Mouse (Mus musculus) splenic B cell, adult 2 months (primary cell): ENCODE measurements around the gene 3110001I22Rik.
A peak's percentile ranks its signal among the peaks of the same experiment; 100 is the strongest.

Experiments
- DNase-seq: peaks from one replicate; pipeline ENCODE4 v3.0.0-alpha.2; 2011; ENCODE audit warnings: low read depth, low spot score
- H3K27me3 ChIP-seq: 2 replicates; pipeline ENCODE4 v1.6.1; 2012; ENCODE audit warnings: mild to moderate bottlenecking, low read length, moderate library complexity, mixed read lengths; ENCODE audit not compliant: control insufficient read depth, poor library complexity, insufficient read depth, severe bottlenecking
- H3K36me3 ChIP-seq: 2 replicates; pipeline ENCODE4 v1.6.1; 2012; ENCODE audit warnings: mild to moderate bottlenecking, low read length, moderate library complexity, mixed read lengths; ENCODE audit not compliant: control insufficient read depth, poor library complexity, insufficient read depth, severe bottlenecking

Gene 3110001I22Rik

DNA sequence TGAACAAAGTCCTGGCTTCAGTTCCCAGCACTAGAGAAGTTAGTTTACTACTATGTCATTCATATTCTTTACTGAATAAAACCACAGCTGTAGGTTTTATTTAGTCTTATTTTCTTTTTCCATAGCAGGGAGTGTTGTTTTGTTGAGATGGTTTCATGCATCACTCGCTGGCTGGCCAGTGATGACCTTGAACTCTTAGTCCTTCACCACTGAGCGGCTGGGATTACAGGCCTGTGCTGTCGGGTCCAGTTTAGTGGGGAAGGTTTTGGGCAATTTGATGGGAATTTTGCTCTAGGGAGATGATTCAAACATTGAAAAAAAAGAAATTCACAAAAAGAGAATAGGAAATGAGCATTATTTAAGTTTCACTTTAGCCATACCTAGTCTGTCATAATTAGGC, 2.8 kb downstream of the 3110001I22Rik start:
- no peaks in the 10 kb centered on the region for H3K27me3 ChIP-seq
- H3K36me3 ChIP-seq: peaks cover 9% of the 10 kb centered on the region

DNA sequence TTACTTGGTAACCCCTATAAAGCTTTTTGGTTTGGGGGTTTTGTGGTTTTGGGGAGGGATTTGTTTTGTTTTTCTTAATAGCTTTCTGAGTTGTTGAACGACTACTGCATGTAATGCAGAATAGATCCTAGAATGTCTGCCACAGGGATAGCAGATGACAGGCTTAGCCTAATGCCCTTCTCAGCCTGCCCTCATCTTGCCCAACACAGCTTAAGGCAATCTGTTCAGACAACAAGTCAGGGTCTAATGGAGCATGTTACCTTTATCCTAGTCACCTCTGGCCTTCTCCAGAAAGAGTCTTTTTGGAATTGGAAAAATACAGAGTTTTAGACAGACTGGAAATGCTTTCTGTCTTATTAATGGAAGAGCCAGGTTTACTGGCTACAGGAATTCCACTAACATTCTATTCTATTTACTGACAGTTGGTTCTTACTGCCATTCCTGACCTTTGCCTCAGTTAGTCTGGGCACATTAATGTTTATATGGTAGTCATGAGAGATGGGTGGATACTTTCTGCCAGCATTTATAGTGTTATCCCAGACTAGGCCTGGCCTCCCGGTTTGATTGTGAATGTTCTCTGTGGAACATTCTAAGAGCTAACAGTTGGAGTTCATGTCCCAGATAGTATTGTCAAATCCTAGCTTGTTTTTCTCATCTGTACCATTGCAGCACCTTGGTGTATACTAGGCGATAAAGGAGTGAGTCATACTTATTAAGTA, 7.0 kb downstream of the 3110001I22Rik start:
- no peaks in the 10 kb centered on the region for H3K27me3 ChIP-seq
- H3K36me3 ChIP-seq: peaks cover 9% of the 10 kb centered on the region
- DNase-seq: no peak

More for the DNA sequence above, 2.8 kb downstream of the 3110001I22Rik start:
- no peak for DNase-seq

DNA sequence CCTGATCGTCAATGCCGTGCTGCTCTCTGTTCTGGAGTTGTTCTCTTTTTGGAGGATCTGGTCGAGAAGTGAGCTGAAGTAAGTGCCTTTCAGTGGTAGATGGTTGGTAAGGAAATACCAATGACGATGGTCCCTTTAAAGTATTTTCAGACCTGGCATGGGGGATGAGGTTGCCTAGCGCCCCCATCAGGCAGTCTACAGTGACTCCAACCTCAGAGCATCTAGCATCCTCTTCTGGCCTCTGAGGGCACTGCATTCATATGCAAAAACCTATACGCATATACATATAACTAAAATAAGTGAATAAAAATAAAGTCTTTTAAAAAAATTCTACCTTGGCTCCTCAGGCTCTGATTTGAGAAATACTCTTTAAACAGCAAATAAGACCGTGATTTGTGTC, 27.3 kb downstream of the 3110001I22Rik start:
- peaks cover 26% of the 10 kb centered on the region for H3K36me3 ChIP-seq
- peak; percentile 20 for DNase-seq
- no peaks in the 10 kb centered on the region for H3K27me3 ChIP-seq

DNA sequence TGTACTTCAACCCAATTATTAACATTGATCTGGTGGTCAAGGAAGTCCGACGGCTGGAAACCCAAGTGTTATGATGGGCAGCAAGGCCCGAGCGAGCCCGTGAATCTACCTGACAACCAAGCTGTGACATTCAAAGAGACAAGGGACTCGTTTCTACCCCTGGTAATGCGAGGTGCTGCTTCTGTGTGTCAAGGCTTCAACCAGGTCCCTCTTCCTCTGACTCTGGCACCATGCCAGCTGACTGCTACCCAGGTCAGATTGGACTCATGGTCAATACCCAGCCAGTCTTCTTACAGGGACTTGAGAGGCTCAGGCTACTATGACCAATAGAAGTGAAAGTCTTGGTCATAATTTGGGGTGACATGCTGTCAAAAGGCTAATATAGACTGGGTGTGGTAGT, 30.5 kb downstream of the 3110001I22Rik start:
- DNase-seq: no peak
- Histone ChIP-seq H3K27me3 (no peaks in the 10 kb centered on the region), H3K36me3 (peaks cover 20% of the 10 kb centered on the region)

DNA sequence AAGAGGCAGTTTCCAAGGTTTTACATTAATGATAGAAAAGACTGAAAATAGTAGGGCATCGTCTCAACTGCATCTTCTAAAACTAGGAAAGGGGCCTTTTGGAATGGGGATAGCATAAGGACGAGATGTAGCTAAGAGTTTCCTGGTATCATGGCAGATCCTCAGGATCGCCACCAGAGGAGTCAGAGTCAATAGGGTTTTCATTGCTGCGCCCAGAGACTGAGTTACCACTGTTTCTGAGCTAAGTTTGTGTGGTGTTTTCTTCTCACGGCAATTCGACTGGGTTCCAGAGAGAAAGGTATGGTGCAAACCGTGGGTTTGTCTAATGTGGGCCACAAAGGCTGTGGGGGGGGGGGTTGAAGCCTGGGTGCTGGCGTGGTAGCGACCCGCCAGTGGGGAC, 32.9 kb downstream of the 3110001I22Rik start:
- no peak for DNase-seq
- peaks cover 10% of the 10 kb centered on the region; the same call in 1 of the 2 replicates for H3K36me3 ChIP-seq

DNA sequence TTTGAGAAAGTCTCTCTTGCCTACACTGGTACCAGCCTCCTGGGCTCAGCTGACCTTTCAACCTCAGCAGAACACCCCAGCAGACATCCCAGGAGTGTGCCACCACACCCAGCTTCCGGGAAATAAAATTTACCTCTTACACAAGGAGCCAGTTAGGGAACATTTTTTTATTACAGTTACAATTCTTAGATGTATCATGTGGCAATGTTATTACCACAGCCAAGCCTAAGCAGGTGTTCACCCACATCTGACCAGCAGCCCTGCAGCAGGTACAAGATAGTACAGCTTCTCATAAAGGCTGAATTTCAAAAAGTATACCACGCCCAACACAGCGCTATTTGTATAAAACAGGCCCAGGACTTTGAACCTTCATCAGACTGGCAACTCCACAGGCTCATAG, 43.2 kb downstream of the 3110001I22Rik start:
- Histone ChIP-seq H3K36me3 (no peaks in the 10 kb centered on the region), H3K27me3 (no peaks in the 10 kb centered on the region)
- DNase-seq: no peak

More for the DNA sequence above, 32.9 kb downstream of the 3110001I22Rik start:
- no peaks in the 10 kb centered on the region for H3K27me3 ChIP-seq

DNA sequence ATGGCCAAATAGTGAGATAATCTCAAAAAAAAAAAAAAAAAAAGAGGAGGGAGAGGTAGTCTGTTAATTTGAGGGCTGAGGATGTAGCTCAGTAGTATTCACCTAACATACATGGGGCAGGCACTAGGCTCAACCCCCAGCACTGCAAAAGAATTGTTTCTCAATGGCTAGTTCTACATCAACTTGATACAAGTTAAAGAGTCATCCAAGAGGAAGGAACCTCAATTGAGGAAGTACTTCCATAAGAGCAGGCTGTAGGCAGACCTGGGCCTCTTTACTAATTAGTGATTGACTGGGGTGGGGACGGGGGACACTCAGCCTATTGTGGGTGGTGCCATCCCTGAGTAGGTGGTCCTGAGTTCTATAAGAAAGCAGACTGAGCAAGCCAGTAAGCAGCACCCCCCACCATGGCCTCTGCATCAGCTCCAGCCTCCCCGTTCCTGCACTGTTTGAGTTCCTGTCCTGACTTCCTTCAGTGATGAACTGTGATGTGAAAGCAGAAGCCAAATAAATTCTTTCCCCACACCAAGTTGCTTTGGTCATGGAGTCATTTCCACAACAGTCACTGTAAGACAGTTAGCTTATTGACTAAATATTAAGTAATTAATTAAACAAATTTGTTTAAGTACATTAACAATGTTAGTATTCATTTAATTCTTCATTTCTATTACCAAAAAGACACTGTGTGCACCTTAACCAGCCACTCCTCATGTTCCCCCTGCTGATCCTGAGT, 45.3 kb downstream of the 3110001I22Rik start:
- no peaks in the 10 kb centered on the region for H3K36me3 ChIP-seq
- DNase-seq: no peak

DNA sequence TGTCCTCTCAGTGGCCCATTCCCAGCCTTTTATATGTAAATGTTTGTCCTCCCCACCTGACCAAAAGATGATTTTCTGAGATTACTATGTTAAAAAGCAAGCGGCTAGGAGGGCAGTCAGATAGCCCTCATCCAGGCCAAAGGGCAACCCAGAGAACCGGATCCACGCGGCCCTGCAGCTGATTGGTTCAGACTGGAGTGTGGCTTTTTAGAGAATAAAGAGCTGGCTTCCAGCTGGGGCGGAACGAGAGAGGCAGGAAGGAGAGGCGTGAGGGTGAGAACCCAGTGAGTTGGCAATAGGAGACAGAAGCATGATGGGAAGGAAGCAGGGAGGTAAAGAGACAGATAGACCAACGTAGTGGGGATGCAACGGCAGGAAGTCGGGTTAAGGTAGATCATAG, 51.2 kb downstream of the 3110001I22Rik start:
- Histone ChIP-seq H3K27me3 (no peaks in the 10 kb centered on the region), H3K36me3 (no peaks in the 10 kb centered on the region)
- no peak for DNase-seq

More for the DNA sequence above, 45.3 kb downstream of the 3110001I22Rik start:
- no peaks in the 10 kb centered on the region for H3K27me3 ChIP-seq

DNA sequence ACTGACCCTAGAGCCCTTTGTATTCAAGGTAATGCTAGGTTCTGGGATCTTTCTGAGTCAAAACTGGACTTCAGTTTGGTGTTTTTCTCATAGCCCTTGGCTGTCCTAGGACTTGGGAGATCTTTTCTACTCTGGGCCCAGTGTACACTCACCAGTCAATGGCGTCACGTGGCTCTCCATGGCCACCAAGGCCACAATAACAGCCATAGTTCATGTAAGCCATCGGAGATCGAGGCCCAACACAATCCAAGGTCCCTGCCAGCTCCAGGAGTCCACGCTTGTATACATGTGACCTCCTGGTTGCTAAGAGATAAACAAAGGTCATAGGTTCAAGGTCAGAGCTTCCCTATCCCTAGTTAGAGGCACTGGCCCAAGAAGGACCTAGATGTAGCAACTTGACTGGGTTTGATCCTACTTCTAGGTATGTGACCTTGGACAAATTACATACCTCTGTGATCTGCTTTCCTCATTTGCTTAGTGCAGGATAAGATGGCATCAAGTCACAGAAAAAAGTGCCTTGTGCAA, 56.1 kb downstream of the 3110001I22Rik start:
- no peaks in the 10 kb centered on the region for H3K36me3 ChIP-seq
- DNase-seq: no peak
- H3K27me3 ChIP-seq: no peaks in the 10 kb centered on the region
